Mouse (Mus musculus) ES-E14 (cell line): Measurements from ENCODE around the gene Ptprj. TPM values are rescaled to one million over a fixed set of nuclear protein-coding genes. Genes with fewer than 3 reads are reported as not detected.

ENCODE experiments used
- DNase-seq: peaks from one replicate; pipeline ENCODE4 v3.0.0-alpha.2; 2013; ENCODE audit warnings: low read depth, low spot score
- H3K27ac ChIP-seq: 2 replicates; pipeline ENCODE4 v1.5.1; 2012; ENCODE audit warnings: low read depth, mild to moderate bottlenecking, low read length, moderate library complexity, mixed read lengths; ENCODE audit not compliant: poor library complexity, insufficient read depth, severe bottlenecking
- H3K36me3 ChIP-seq: 2 replicates; pipeline ENCODE4 v1.6.1; 2012; ENCODE audit warnings: mild to moderate bottlenecking, low read length, moderate library complexity, mixed read lengths; ENCODE audit not compliant: control insufficient read depth, poor library complexity, insufficient read depth, severe bottlenecking
- H3K4me1 ChIP-seq, 2 experiments: fragments of 150-350 bp in 1 of 2; sonication (generic) in 1 of 2; 2 replicates each; pipeline ENCODE4 v1.6.1; 2012; ENCODE audit warnings: low read length in 2 of 2, mild to moderate bottlenecking in 1 of 2, mixed read lengths in 1 of 2; ENCODE audit not compliant: control insufficient read depth in 2 of 2, insufficient read depth in 2 of 2, poor library complexity in 1 of 2
- H3K4me3 ChIP-seq, 2 experiments: fragments of 150-350 bp in 1 of 2; sonication (generic) in 1 of 2; 2 replicates each; pipeline ENCODE4 v1.5.1; 2012; ENCODE audit warnings: low read length in 2 of 2, low read depth in 1 of 2, mild to moderate bottlenecking in 1 of 2, mixed read lengths in 1 of 2; ENCODE audit not compliant: insufficient read depth in 1 of 2, poor library complexity in 1 of 2, severe bottlenecking in 1 of 2
- H3K9ac ChIP-seq: 2 replicates; pipeline ENCODE4 v1.6.1; 2012; ENCODE audit warnings: low read depth, mild to moderate bottlenecking, low read length, mixed read lengths; ENCODE audit not compliant: poor library complexity, insufficient read depth, severe bottlenecking
- H3K9me3 ChIP-seq: fragments of 150-350 bp; sonication (generic); 2 replicates; pipeline ENCODE4 v1.6.1; 2012; ENCODE audit warnings: low read depth, mild to moderate bottlenecking, low read length; ENCODE audit not compliant: control insufficient read depth, insufficient read depth
- CHD2 ChIP-seq: IDR thresholded peaks from 2 replicates; pipeline ENCODE4 v1.6.1; 2014; ENCODE audit warnings: mild to moderate bottlenecking, low read depth, low read length, inconsistent platforms
- HCFC1 ChIP-seq: IDR thresholded peaks from 2 replicates; pipeline ENCODE4 v1.6.1; 2012; ENCODE audit warnings: low read length, inconsistent platforms, borderline replicate concordance; ENCODE audit not compliant: insufficient read depth
- MAFK ChIP-seq: IDR thresholded peaks from 2 replicates; pipeline ENCODE4 v1.6.1; 2014; ENCODE audit warnings: mild to moderate bottlenecking, low read depth, low read length, inconsistent platforms; ENCODE audit not compliant: insufficient read depth
- ZC3H11A ChIP-seq: IDR thresholded peaks from 2 replicates; pipeline ENCODE4 v1.6.1; 2012; ENCODE audit warnings: low read depth, mild to moderate bottlenecking, inconsistent platforms, low read length, borderline replicate concordance
- ZNF384 ChIP-seq: IDR thresholded peaks from 2 replicates; pipeline ENCODE4 v1.6.1; 2012; ENCODE audit warnings: low read depth, low read length, inconsistent platforms
- in situ Hi-C, 2 experiments: fragments of 600-800 bp; cut with MboI; formaldehyde crosslinking; loops; one replicate each; pipeline ENCODE4 v1.15.1; 2025; ENCODE audit warnings: low sequenced_read_pairs in 2 of 2, inconsistent platforms in 1 of 2; ENCODE audit not compliant: unreplicated experiment in 2 of 2
- total RNA-seq: library from RNA; depleted of rRNA; stranded (reverse); fragments of 300-350 nt; gene quantifications from 2 replicates; pipeline ENCODE4 v1.2.3, GENCODE M21; 2012

Gene Ptprj
- total RNA-seq, 1 experiment: 10.7 TPM

DNA sequence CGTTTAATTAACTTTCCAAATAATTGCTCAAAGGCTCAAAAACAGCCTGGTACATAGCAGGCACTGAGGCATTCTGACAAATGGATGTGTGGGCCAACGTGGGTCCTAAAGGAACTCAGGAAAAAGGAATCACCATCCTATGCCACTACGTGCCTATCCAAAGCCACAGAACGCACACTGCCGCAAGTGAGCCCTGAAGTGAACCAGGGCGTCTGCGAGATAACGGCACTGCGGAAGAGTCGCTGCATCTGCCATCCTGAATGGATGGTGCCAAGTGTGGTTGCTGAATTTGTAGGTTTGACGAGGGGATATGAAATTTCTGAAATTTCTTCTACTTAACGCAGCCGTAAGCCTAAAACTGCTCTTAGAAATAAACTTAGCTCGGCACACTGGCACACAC lies 54.6 kb downstream of the Ptprj start:
- no peaks in the 10 kb centered on the region for H3K9me3 ChIP-seq
- no peak for DNase-seq
- H3K9ac ChIP-seq: no peak overlapping the region
- no peak for TF ChIP-seq ZNF384
- no peak for TF ChIP-seq CHD2
- no peak for TF ChIP-seq ZC3H11A
- no peak for TF ChIP-seq MAFK
- no peak for TF ChIP-seq HCFC1
- peaks cover 0 to 5% of the 10 kb centered on the region in 2 experiments; a peak in 1 of 4 replicates for H3K4me1 ChIP-seq
- in situ Hi-C loops: no loop called here
- H3K4me3 ChIP-seq: no peak overlapping the region
- H3K36me3 ChIP-seq: no peaks in the 10 kb centered on the region
- H3K27ac ChIP-seq: no peak overlapping the region

DNA sequence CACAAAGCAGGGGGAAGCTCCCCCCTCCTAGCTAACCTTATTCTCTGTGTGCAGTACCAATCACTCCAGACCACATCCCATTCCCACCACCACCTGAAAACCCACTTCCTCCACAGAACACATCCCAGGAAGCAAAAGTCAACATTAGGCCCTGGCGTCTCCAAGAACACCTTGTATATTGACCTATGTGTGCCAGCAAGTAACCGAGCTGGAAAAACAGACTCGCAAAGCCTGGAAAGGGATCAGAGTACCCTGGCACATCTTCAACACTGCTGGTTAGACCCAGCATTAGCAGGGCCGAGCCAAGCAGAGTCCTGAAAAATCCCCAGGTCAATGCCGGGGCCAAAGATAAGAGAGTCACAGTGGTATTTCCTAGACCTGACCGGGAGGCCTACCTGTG lies 58.0 kb downstream of the Ptprj start:
- in situ Hi-C loops: no loop called here
- Histone ChIP-seq H3K9me3 (no peaks in the 10 kb centered on the region), H3K36me3 (no peaks in the 10 kb centered on the region), H3K27ac (no peak overlapping the region), H3K9ac (no peak overlapping the region), H3K4me3 (no peak overlapping the region), H3K4me1 (peaks cover 0 to 2% of the 10 kb centered on the region in 2 experiments; a peak in 1 of 4 replicates)
- TF ChIP-seq MAFK (no peak), HCFC1 (no peak), CHD2 (no peak), ZNF384 (no peak), ZC3H11A (no peak)
- no peak for DNase-seq

DNA sequence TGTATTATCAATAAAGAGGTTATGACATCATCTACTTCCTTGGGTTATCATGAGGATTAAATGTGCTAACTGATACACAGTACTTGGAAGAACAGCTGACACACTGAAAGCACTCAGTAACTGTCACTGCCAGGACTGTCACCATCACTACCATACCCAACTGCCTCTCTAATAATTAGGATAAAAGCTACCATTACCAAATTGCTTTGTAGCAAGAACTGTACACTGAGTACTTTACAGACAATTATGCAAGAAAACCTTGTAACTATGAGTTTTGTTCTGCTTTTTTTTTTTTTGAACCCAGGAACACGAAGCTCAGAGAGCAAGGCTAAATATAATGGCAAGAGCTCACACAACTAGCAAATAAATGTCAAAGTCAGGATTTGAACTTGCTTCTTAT lies 58.5 kb downstream of the Ptprj start:
- TF ChIP-seq MAFK: no peak
- TF ChIP-seq CHD2: no peak
- TF ChIP-seq ZC3H11A: no peak
- TF ChIP-seq ZNF384: no peak
- Histone ChIP-seq H3K27ac (no peak overlapping the region), H3K9ac (no peak overlapping the region), H3K36me3 (no peaks in the 10 kb centered on the region), H3K4me3 (no peak overlapping the region), H3K9me3 (no peaks in the 10 kb centered on the region), H3K4me1 (peaks cover 0 to 2% of the 10 kb centered on the region in 2 experiments; a peak in 1 of 4 replicates)
- DNase-seq: no peak
- in situ Hi-C loops: no loop called here

DNA sequence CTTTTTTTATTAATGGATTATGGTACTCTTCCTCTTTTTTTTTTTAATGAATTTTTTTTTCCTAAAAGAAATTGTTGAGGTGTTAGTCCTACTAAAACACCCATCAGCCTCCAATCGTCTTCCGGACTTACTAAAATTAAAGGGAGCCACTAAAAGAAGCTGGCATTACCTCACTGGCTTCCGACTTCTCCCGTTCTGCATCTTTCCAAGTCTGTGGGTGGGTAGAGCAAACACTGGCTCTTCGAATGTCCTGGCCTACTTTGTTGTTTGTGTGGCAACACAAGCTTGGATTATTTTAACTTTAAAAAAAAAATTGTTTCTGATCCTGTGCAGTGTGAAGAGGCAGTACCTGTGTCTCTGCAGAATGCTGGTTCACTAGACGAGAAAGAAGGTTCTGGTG lies 62.2 kb downstream of the Ptprj start:
- no peak for DNase-seq
- TF ChIP-seq CHD2: no peak
- no peaks in the 10 kb centered on the region for H3K36me3 ChIP-seq
- no peak overlapping the region for H3K9ac ChIP-seq
- H3K9me3 ChIP-seq: no peaks in the 10 kb centered on the region
- in situ Hi-C loops: no loop called here
- no peak overlapping the region for H3K4me3 ChIP-seq
- peaks cover 0 to 2% of the 10 kb centered on the region in 2 experiments; a peak in 1 of 4 replicates for H3K4me1 ChIP-seq
- H3K27ac ChIP-seq: no peak overlapping the region

DNA sequence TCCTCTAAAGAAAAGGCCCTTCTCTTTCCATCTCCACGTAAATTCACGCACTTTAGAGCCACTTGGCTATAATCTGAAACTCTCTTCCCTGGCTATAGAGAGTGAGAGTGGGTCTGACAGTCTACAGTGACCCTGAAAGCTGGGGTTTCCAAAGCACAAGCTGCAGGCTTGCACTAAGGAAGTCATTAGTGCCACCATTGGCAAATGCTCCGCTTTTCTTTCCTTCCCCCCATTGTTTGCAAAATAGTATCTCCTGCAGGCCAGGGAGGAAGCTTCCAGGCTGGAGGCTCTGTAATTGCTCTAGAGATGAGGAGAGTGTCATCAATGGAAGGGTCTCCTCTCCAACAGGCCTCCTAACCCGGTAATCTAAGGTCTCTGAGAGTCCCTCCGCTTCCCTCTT lies 65.5 kb downstream of the Ptprj start:
- TF ChIP-seq MAFK: no peak
- no peak for TF ChIP-seq ZNF384
- no peak for TF ChIP-seq ZC3H11A
- no peak for TF ChIP-seq HCFC1
- no peak for TF ChIP-seq CHD2
- Histone ChIP-seq H3K27ac (no peak overlapping the region), H3K4me3 (no peak overlapping the region), H3K36me3 (no peaks in the 10 kb centered on the region), H3K4me1 (peaks cover 0 to 1% of the 10 kb centered on the region in 2 experiments; a peak in 1 of 4 replicates), H3K9ac (no peak overlapping the region), H3K9me3 (no peaks in the 10 kb centered on the region)
- in situ Hi-C loops: no loop called here
- no peak for DNase-seq
